Mouse (Mus musculus): ENCODE results near the gene B4galnt4. TPM values are rescaled to one million over a fixed set of nuclear protein-coding genes. Genes with fewer than 3 reads are reported as not detected.

The B4galnt4 gene
- polyA plus RNA-seq, 1 experiment from 2014 or later: 35.1 TPM

DNA sequence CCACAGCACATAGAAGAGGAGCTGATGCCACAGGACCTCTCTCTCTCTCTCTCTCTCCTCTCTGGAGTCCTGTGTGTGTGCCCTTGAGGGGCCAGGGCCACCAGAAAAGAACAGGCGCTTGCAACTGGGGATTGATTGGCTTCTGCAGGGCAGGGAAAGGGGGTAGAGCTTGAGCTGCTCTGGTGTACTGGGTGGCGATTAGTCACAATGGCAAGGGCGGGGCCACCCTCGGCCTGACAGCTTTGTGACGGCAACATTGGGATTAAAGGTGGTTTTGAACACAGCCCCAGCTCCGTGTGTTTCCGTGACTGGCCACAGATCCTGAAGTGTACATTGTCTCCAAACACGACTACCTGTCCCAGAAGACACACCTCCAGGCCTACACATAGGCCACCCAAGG, 29.3 kb downstream of the B4galnt4 start:
- WGBS: 67% methylated on average over 8 of the region's 8 CpGs
- no peak overlapping the region for H3K27ac ChIP-seq
- no peaks in the 10 kb centered on the region for H3K36me3 ChIP-seq
- peaks cover 51% of the 10 kb centered on the region for H3K4me1 ChIP-seq (replicated peaks)
- H3K9me3 ChIP-seq: no peaks in the 10 kb centered on the region
- H3K4me3 ChIP-seq: no peak overlapping the region
- DNase-seq (ENCODE audit: low spot score): no peak
- peaks cover 69% of the 10 kb centered on the region for H3K27me3 ChIP-seq (ENCODE audit: insufficient read depth, poor library complexity, severe bottlenecking)

DNA sequence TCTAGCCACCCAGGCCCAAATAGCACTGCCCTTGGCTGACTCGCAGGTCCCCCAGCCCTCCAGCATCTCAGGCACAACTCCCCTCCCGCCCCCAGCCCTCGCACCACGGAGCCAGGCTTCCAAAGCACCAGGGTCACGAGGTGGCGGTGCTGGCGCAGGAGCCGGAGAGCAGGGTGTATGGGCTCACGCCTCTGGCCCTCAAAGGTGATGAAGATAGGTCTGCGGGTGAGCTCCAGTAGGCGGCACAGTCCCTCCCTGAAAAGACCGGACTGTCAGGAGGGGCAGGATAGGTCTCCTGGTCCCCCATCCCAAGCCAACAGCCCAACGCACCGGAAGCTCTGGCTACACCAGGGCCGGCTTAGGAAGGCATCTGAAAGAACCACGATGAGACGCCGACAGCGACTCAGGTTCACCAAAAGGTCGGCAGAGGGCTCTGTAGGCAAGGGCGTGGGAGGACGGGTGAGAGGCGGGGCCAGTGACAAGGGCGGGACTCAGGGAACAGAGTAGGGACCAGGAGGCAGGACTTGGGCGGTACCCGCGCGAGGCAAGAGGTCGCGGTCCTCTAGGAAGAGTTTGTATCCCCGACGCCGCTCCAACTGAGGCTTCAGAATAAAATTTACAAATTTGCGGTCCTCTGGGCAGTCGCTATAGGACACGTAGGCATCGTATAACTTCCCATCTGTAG, 31.3 kb downstream of the B4galnt4 start:
- Histone ChIP-seq H3K27me3 (ENCODE audit: insufficient read depth, poor library complexity, severe bottlenecking) (peaks cover 76% of the 10 kb centered on the region), H3K4me1 (replicated peaks) (peaks cover 64% of the 10 kb centered on the region), H3K27ac (peak overlapping the region; percentile 75), H3K36me3 (no peaks in the 10 kb centered on the region), H3K9me3 (no peaks in the 10 kb centered on the region), H3K4me3 (peak overlapping the region; percentile 39)
- WGBS: 6% methylated on average over 37 of the region's 37 CpGs
- peak; percentile 84 for DNase-seq (ENCODE audit: low spot score)

- peaks cover 49% of the 10 kb centered on the region for H3K4me1 ChIP-seq (replicated peaks)
- no peak overlapping the region for H3K4me3 ChIP-seq
- H3K36me3 ChIP-seq: no peaks in the 10 kb centered on the region
- WGBS: 86% methylated on average over 6 of the region's 6 CpGs
- H3K27me3 ChIP-seq (ENCODE audit: insufficient read depth, poor library complexity, severe bottlenecking): peaks cover 76% of the 10 kb centered on the region
- no peaks in the 10 kb centered on the region for H3K9me3 ChIP-seq
- H3K27ac ChIP-seq: no peak overlapping the region
- no peak for DNase-seq (ENCODE audit: low spot score)
These were observed 33.0 kb downstream of the B4galnt4 start for GRCm38 (mm10) chr7:141093950-141094349.

- H3K27me3 ChIP-seq (ENCODE audit: insufficient read depth, poor library complexity, severe bottlenecking): peaks cover 76% of the 10 kb centered on the region
- H3K9me3 ChIP-seq: no peaks in the 10 kb centered on the region
- H3K36me3 ChIP-seq: no peaks in the 10 kb centered on the region
- no peak for DNase-seq (ENCODE audit: low spot score)
- peaks cover 50% of the 10 kb centered on the region for H3K4me1 ChIP-seq (replicated peaks)
- H3K4me3 ChIP-seq: no peak overlapping the region
- peak overlapping the region; percentile 54 for H3K27ac ChIP-seq
- 62% methylated on average over 15 of the region's 15 CpGs for WGBS
These were observed 33.7 kb downstream of the B4galnt4 start for GRCm38 (mm10) chr7:141094487-141095205.

DNA sequence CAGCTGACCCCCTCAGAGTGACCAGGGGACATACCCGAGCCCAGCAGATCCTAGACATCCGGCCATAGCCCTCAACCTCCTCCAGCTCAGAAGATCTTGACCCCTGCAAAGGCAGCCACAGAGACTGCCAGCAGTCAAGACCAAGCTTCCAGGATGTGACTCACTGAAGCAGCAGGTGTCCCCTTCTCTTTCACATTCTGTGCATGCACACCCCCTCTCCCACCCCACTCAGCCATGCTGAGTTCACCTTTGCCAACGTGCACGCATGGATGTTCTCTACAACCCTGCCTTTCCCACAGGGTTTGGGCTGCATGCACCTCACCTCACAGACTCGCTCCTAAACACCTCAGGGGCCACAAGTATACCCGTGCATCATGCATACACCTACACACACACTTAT, 35.1 kb downstream of the B4galnt4 start:
- H3K4me3 ChIP-seq: no peak overlapping the region
- H3K27ac ChIP-seq: 0 out of 2 replicates have a peak overlapping the region, but pooled peaks have one; percentile 23
- no peak for DNase-seq (ENCODE audit: low spot score)
- peaks cover 76% of the 10 kb centered on the region for H3K27me3 ChIP-seq (ENCODE audit: insufficient read depth, poor library complexity, severe bottlenecking)
- no peaks in the 10 kb centered on the region for H3K36me3 ChIP-seq
- H3K9me3 ChIP-seq: no peaks in the 10 kb centered on the region
- 84% methylated on average over 6 of the region's 6 CpGs for WGBS
- H3K4me1 ChIP-seq (replicated peaks): peaks cover 59% of the 10 kb centered on the region

DNA sequence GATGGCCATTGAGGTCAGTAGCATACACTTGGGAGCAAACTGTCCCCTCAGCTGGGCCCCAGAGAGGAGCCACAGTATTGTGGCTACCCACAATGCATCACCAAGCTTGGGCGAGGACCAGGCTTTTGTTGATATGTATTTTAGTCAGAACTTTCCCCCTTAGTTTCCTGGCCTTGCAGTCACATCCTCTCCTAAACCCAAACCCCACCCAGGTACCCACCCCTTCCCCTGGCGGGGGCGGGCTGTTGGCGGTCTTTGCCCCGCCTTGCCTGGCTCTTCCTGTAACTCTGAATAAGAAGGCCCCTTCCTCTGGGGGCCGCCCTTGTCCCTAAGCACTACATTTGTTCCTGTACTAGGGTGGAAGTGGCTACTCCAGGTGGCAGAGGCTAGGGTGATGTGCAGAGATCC, 35.7 kb downstream of the B4galnt4 start:
- no peak for DNase-seq (ENCODE audit: low spot score)
- 37% methylated on average over 6 of the region's 6 CpGs for WGBS
- no peaks in the 10 kb centered on the region for H3K36me3 ChIP-seq
- peaks cover 76% of the 10 kb centered on the region for H3K27me3 ChIP-seq (ENCODE audit: insufficient read depth, poor library complexity, severe bottlenecking)
- H3K4me3 ChIP-seq: no peak overlapping the region
- peak overlapping the region; percentile 8; the same call in 1 of the 2 replicates for H3K27ac ChIP-seq
- no peaks in the 10 kb centered on the region for H3K9me3 ChIP-seq
- H3K4me1 ChIP-seq (replicated peaks): peaks cover 57% of the 10 kb centered on the region

- H3K27ac ChIP-seq: 0 out of 2 replicates have a peak overlapping the region, but pooled peaks have one; percentile 8
- no peak for DNase-seq (ENCODE audit: low spot score)
- peaks cover 52% of the 10 kb centered on the region for H3K4me1 ChIP-seq (replicated peaks)
- peaks cover 77% of the 10 kb centered on the region for H3K27me3 ChIP-seq (ENCODE audit: insufficient read depth, poor library complexity, severe bottlenecking)
- H3K9me3 ChIP-seq: no peaks in the 10 kb centered on the region
- no peaks in the 10 kb centered on the region for H3K36me3 ChIP-seq
- WGBS: 83% methylated on average over 5 of the region's 5 CpGs
- no peak overlapping the region for H3K4me3 ChIP-seq
These were observed 36.3 kb downstream of the B4galnt4 start for GRCm38 (mm10) chr7:141097177-141097576.

- Histone ChIP-seq H3K36me3 (no peaks in the 10 kb centered on the region), H3K27ac (peak within 1 kb of the TSS; percentile 67), H3K4me1 (replicated peaks) (peaks cover 26% of the 10 kb centered on the region), H3K27me3 (ENCODE audit: insufficient read depth, poor library complexity, severe bottlenecking) (peaks cover 74% of the 10 kb centered on the region), H3K9me3 (no peaks in the 10 kb centered on the region), H3K4me3 (peak within 1 kb of the TSS; percentile 53)
- peak; percentile 52 for DNase-seq (ENCODE audit: low spot score)
- 1% methylated on average over 56 of the region's 56 CpGs for WGBS
These were observed 39.2 kb downstream of the B4galnt4 start, which contains the start of gene Sigirr for GRCm38 (mm10) chr7:141099911-141100691. Sigirr (minus strand) TSS chr7:141100572.

GRCm38 (mm10) chr7:141103161-141103560, 42.3 kb downstream of the B4galnt4 start:
- DNase-seq (ENCODE audit: low spot score): no peak
- Histone ChIP-seq H3K27ac (no peak overlapping the region), H3K36me3 (no peaks in the 10 kb centered on the region), H3K9me3 (no peaks in the 10 kb centered on the region), H3K27me3 (ENCODE audit: insufficient read depth, poor library complexity, severe bottlenecking) (peaks cover 51% of the 10 kb centered on the region), H3K4me1 (replicated peaks) (peaks cover 12% of the 10 kb centered on the region), H3K4me3 (no peak overlapping the region)
- WGBS: 71% methylated on average over 3 of the region's 3 CpGs

GRCm38 (mm10) chr7:141115874-141116273, 55.0 kb downstream of the B4galnt4 start:
- DNase-seq (ENCODE audit: low spot score): no peak
- H3K9me3 ChIP-seq: no peaks in the 10 kb centered on the region
- H3K36me3 ChIP-seq: no peaks in the 10 kb centered on the region
- H3K4me3 ChIP-seq: no peak overlapping the region
- no peak overlapping the region for H3K27ac ChIP-seq
- WGBS: 87% methylated on average over 9 of the region's 9 CpGs
- H3K4me1 ChIP-seq (replicated peaks): peaks cover 8% of the 10 kb centered on the region; the same call in 1 of the 2 replicates
- H3K27me3 ChIP-seq (ENCODE audit: insufficient read depth, poor library complexity, severe bottlenecking): peaks cover 28% of the 10 kb centered on the region

DNA sequence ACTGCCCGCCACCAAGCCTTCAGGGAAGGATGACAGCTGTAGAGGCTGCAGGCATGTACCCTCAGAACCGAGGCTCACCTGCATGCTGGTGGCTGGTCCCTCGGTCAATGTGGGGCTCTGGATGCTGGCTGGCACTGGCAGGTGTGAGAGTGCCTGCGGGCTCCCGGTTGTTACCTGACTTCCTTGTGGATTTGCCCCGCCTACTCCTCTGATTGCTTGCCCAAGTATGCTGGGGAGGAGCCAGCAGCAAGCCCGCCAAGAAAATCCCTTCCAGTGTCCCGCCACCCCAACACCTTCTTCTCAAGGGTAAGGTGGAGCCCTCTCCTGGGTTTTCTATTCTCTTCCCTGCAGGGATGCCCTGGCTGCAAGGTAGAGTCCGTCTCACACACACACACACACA, 56.7 kb downstream of the B4galnt4 start, which contains the start of gene Ano9:
Ano9 (minus strand) TSS at position 171 of the 400 bp plus-strand sequence.
- Histone ChIP-seq H3K27me3 (ENCODE audit: insufficient read depth, poor library complexity, severe bottlenecking) (peaks cover 28% of the 10 kb centered on the region), H3K4me1 (replicated peaks) (peaks cover 8% of the 10 kb centered on the region; the same call in 1 of the 2 replicates), H3K27ac (no peak within 1 kb of the TSS), H3K4me3 (peak within 1 kb of the TSS; percentile 21; the same call in 1 of the 2 replicates), H3K9me3 (no peaks in the 10 kb centered on the region), H3K36me3 (no peaks in the 10 kb centered on the region)
- no peak for DNase-seq (ENCODE audit: low spot score)
- WGBS: 13% methylated on average over 9 of the region's 9 CpGs

DNA sequence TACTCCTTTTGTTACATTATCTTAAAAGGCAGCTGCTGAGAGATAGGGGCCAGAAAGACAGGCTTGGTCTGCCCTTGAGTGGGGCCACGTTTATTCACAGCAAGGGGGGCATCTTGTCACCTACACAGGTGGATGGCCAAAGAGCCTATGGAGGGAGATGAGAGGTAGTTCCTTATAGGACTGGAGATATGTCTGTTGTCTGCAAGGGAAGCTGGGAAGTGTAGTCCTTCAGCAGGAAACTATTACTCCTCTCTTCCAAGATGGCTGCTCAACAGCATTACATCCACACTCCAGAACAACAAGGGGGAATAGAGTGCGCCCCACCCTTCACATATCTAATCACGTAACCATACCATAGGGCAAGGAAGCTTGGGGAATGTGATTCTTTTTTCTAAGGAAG, 58.6 kb downstream of the B4galnt4 start:
- Histone ChIP-seq H3K27ac (no peak overlapping the region), H3K4me3 (no peak overlapping the region), H3K36me3 (no peaks in the 10 kb centered on the region), H3K27me3 (ENCODE audit: insufficient read depth, poor library complexity, severe bottlenecking) (peaks cover 28% of the 10 kb centered on the region), H3K4me1 (replicated peaks) (peaks cover 17% of the 10 kb centered on the region), H3K9me3 (no peaks in the 10 kb centered on the region)
- DNase-seq (ENCODE audit: low spot score): no peak
- WGBS: 77% methylated on average over 3 of the region's 3 CpGs

All from hindbrain, embryonic 10.5 days (tissue).